Mouse (Mus musculus) limb, embryonic 14.5 days (tissue): ENCODE data around the gene Il5ra. TPM values are rescaled to one million over a fixed set of nuclear protein-coding genes. Genes with fewer than 3 reads are reported as not detected.

Experiments
- ATAC-seq: fragments of 200-750 bp; cut with Nextera tagmentation; 2 replicates; pipeline ENCODE4 v1.8.0; 2017; ENCODE audit warnings: low read depth, moderate number of reproducible peaks, moderate TSS enrichment; ENCODE audit not compliant: low FRiP score
- DNase-seq: peaks from one replicate; pipeline ENCODE4 v3.0.0-alpha.2; 2015; ENCODE audit warnings: low spot score
- H3K27ac ChIP-seq: fragments of 300-500 bp; sonication (generic); replicated peaks from 2 replicates; pipeline ENCODE4 v1.5.1; 2014; ENCODE audit warnings: low read depth, mild to moderate bottlenecking, low read length, moderate library complexity, mixed read lengths
- H3K27me3 ChIP-seq: fragments of 300-500 bp; sonication (generic); 2 replicates; pipeline ENCODE4 v1.6.1; 2014; ENCODE audit warnings: low read length, mixed read lengths; ENCODE audit not compliant: control insufficient read depth, insufficient read depth
- H3K36me3 ChIP-seq: fragments of 300-500 bp; sonication (generic); 2 replicates; pipeline ENCODE4 v1.6.1; 2014; ENCODE audit warnings: mild to moderate bottlenecking, low read length, moderate library complexity, mixed read lengths; ENCODE audit not compliant: control insufficient read depth, insufficient read depth
- H3K4me1 ChIP-seq: fragments of 300-500 bp; sonication (generic); 2 replicates; pipeline ENCODE4 v1.6.1; 2014; ENCODE audit warnings: antibody characterized with exemption, low read length, mixed read lengths; ENCODE audit not compliant: control insufficient read depth, insufficient read depth
- H3K4me2 ChIP-seq: fragments of 300-500 bp; sonication (generic); replicated peaks from 2 replicates; pipeline ENCODE4 v1.6.1; 2014; ENCODE audit warnings: low read depth, mild to moderate bottlenecking, low read length, moderate library complexity; ENCODE audit not compliant: severe bottlenecking
- H3K4me3 ChIP-seq: fragments of 300-500 bp; sonication (generic); replicated peaks from 2 replicates; pipeline ENCODE4 v1.5.1; 2014; ENCODE audit warnings: low read length
- H3K9ac ChIP-seq: fragments of 300-500 bp; sonication (generic); 2 replicates; pipeline ENCODE4 v1.6.1; 2014; ENCODE audit warnings: mild to moderate bottlenecking, low read depth, low read length, moderate library complexity; ENCODE audit not compliant: severe bottlenecking
- H3K9me3 ChIP-seq: fragments of 300-500 bp; sonication (generic); 2 replicates; pipeline ENCODE4 v1.6.1; 2016; ENCODE audit warnings: low read length; ENCODE audit not compliant: control insufficient read depth
- POLR2A ChIP-seq: fragments of 200-500 bp; IDR thresholded peaks from 2 replicates; pipeline ENCODE4 v1.8.0; 2012; ENCODE audit warnings: inconsistent platforms, mild to moderate bottlenecking, moderate library complexity, borderline replicate concordance; ENCODE audit not compliant: insufficient read depth, insufficient read length; ENCODE audit errors: extremely low read depth
- WGBS: fragments of 180-500 bp; shearing (Covaris S2); extraction: QIAGEN DNeasy Blood & Tissue Kit; methylation state at CpG from one replicate; pipeline ENCODE4 v1.1.7; 2014; 5-methylcytosine and 5-hydroxymethylcytosine counted together
- polyA plus RNA-seq, 2 experiments: library from polyadenylated mRNA; depleted of rRNA in 1 of 2; stranded (reverse) in 1 of 2; unstranded in 1 of 2; fragments of >200 nt; fragmentation: Nextera tagmentation in 1 of 2; extraction: Ambion mirVana in 1 of 2; gene quantifications; 2 replicates each; pipeline versions ENCODE4 v1.2.1 to v1.2.3; 2012 to 2014

Gene Il5ra
- polyA plus RNA-seq, 2 experiments = 0.09 to 0.41 TPM

- no peaks in the 10 kb centered on the region for H3K27me3 ChIP-seq
- H3K27ac ChIP-seq = no peak overlapping the region
- no peak overlapping the region for H3K4me2 ChIP-seq
- no peak overlapping the region for H3K9ac ChIP-seq
- H3K4me3 ChIP-seq = no peak overlapping the region
- TF ChIP-seq POLR2A = no peak
- WGBS = 95% methylated on average over 8 of the region's 8 CpGs
- DNase-seq (no peak), ATAC-seq (no peak)
- no peaks in the 10 kb centered on the region for H3K9me3 ChIP-seq
- H3K36me3 ChIP-seq = peaks cover 56% of the 10 kb centered on the region
- H3K4me1 ChIP-seq = no peaks in the 10 kb centered on the region
Measured at GRCm38 (mm10) chr6:106791429-106791828, 42.6 kb upstream of the Il5ra start.

- no peak for TF ChIP-seq POLR2A
- Histone ChIP-seq H3K4me3 (no peak overlapping the region), H3K27ac (no peak overlapping the region), H3K36me3 (peaks cover 42% of the 10 kb centered on the region), H3K9me3 (no peaks in the 10 kb centered on the region), H3K4me1 (no peaks in the 10 kb centered on the region), H3K9ac (no peak overlapping the region), H3K27me3 (no peaks in the 10 kb centered on the region), H3K4me2 (no peak overlapping the region)
- WGBS = 92% methylated on average over 3 of the region's 3 CpGs
- no peak for ATAC-seq
- DNase-seq = no peak
Measured at GRCm38 (mm10) chr6:106787138-106787537, 38.3 kb upstream of the Il5ra start.

GRCm38 (mm10) chr6:106770046-106770445 lies 21.2 kb upstream of the Il5ra start:
- 41% methylated on average over 4 of the region's 4 CpGs for WGBS
- no peak for DNase-seq
- ATAC-seq = no peak
- Histone ChIP-seq H3K27ac (no peak overlapping the region), H3K36me3 (peaks cover 23% of the 10 kb centered on the region), H3K4me1 (peaks cover 11% of the 10 kb centered on the region), H3K27me3 (no peaks in the 10 kb centered on the region), H3K9me3 (no peaks in the 10 kb centered on the region), H3K9ac (peak overlapping the region; percentile 70), H3K4me2 (peak overlapping the region; percentile 90), H3K4me3 (peak overlapping the region; percentile 91)
- TF ChIP-seq POLR2A = no peak

GRCm38 (mm10) chr6:106769290-106769866 lies 20.5 kb upstream of the Il5ra start:
- Histone ChIP-seq H3K9me3 (no peaks in the 10 kb centered on the region), H3K4me1 (peaks cover 11% of the 10 kb centered on the region), H3K27ac (peak overlapping the region; percentile 58; the same call in 1 of the 2 replicates), H3K4me3 (peak overlapping the region; percentile 91), H3K9ac (peak overlapping the region; percentile 70), H3K4me2 (peak overlapping the region; percentile 90), H3K36me3 (peaks cover 19% of the 10 kb centered on the region; the same call in 1 of the 2 replicates), H3K27me3 (no peaks in the 10 kb centered on the region)
- DNase-seq = no peak
- no peak; the same call in 1 of the 2 replicates for ATAC-seq
- no peak for TF ChIP-seq POLR2A
- WGBS = 2% methylated on average over 33 of the region's 33 CpGs

GRCm38 (mm10) chr6:106768640-106769289 lies 19.9 kb upstream of the Il5ra start, which contains the start of gene Trnt1:
Gene Trnt1 (plus strand): TSS chr6:106769120.
- Histone ChIP-seq H3K4me3 (peak within 1 kb of the TSS; percentile 91), H3K27ac (peak within 1 kb of the TSS; percentile 58; the same call in 1 of the 2 replicates), H3K27me3 (no peaks in the 10 kb centered on the region), H3K4me2 (peak within 1 kb of the TSS; percentile 90), H3K4me1 (peaks cover 11% of the 10 kb centered on the region), H3K9me3 (no peaks in the 10 kb centered on the region), H3K36me3 (peaks cover 14% of the 10 kb centered on the region; the same call in 1 of the 2 replicates), H3K9ac (peak within 1 kb of the TSS; percentile 70)
- TF ChIP-seq POLR2A = peak; percentile 69; the same call in 1 of the 2 replicates
- ATAC-seq (peak; percentile 100), DNase-seq (peak; percentile 99)
- WGBS = 9% methylated on average over 35 of the region's 35 CpGs
